Mouse (Mus musculus): Measurements from ENCODE around the gene Zmiz1.

The Zmiz1 gene

GRCm38 (mm10) chr14:25472096-25472861 lies 13.3 kb downstream of the Zmiz1 start:
- DNase-seq (ENCODE audit: inconsistent age in 2 of 2, low spot score in 1 of 2), result peak in 1 of 2 experiments; percentile 83

- peak in 1 of 2 experiments; percentile 72 for DNase-seq (ENCODE audit: inconsistent age in 2 of 2, low spot score in 1 of 2)
Observed at GRCm38 (mm10) chr14:25472981-25473649, 14.1 kb downstream of the Zmiz1 start.

DNA sequence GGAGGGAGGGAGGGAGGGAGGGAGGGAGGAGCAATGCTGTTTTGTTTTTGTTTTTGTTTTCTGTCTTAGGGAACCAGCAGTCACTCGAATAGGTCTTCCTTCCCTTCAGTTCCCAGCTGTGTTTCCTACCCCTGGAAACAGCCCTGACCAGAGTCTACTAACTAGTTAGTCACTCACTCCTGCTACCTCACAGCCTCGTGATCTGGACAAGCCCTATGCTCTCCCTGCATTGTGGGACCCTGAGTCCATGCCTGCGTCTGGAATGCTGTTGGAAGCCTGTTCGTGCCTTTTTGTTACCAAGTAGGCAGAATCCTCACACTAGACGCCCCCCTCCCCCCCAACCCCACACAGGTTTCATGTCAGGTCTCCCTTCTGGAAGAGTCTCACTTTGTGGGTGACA lies 15.0 kb downstream of the Zmiz1 start:
- DNase-seq (ENCODE audit: inconsistent age in 2 of 2, low spot score in 1 of 2), result no peak

DNA sequence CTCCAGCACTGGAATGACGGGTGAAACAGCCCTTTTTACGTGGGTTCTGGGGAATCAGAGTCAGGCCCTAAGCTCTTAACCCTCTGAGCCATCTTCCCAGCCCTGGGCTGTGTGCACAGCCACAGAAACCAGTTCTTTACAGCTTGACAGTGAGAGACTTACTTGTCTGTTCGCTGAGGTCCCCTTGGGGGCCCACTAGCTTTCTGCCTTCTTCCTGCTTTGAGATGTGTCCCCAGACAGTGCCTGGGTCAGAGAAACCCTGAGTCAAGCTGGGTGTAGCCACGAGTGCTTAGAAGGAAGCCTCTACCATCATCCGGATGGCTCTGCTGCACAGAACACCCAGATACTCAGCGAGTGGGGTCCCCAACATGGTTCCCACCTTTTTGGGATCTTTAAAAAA lies 15.7 kb downstream of the Zmiz1 start:
- peak in 1 of 2 experiments; percentile 62 for DNase-seq (ENCODE audit: inconsistent age in 2 of 2, low spot score in 1 of 2)

- no peak for DNase-seq (ENCODE audit: inconsistent age in 2 of 2, low spot score in 1 of 2)
Observed at GRCm38 (mm10) chr14:25476048-25476447, 17.1 kb downstream of the Zmiz1 start.

GRCm38 (mm10) chr14:25476453-25476852 lies 17.5 kb downstream of the Zmiz1 start:
- peak in 1 of 2 experiments; percentile 76 for DNase-seq (ENCODE audit: inconsistent age in 2 of 2, low spot score in 1 of 2)

DNA sequence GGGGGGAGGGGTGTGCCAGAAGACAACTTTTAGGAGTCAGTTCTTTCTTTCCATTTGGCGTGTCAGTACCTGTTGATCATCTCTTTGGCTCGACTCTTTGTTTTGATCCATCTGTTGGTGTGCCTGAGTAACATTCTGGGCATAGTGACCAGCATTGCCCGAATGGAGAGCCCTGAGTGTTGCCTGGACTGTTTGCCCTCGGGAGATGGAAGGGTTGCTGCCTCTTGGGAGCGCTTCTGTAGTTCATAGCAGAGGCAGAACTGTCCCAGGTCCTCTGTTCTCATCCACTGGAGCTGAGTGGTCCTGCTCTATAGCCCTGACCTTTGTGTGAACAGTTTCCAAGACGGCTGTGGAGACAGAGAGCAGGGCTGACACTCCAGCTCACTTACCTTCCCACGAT lies 18.3 kb downstream of the Zmiz1 start:
- no peak for DNase-seq (ENCODE audit: inconsistent age in 2 of 2, low spot score in 1 of 2)

DNA sequence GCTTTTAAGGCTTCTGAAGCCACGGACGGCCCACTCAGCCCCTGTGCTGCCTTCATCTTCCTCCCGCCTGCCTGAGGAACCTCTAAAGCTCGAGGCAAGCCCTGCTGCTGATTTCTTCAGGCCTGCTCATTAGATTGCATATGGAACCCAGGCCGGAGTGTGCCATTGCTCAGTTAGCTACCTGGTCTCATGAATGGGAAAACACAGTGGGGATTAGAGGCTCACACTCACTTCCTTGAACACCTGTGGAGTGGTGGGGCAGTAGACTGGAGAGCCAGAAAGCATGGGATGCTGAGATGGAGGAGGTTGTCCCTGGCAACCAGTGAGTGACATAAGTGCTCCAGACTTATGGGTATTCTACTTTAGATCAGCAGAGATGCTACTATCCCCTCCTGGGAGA lies 19.3 kb downstream of the Zmiz1 start:
- no peak for DNase-seq (ENCODE audit: inconsistent age in 2 of 2, low spot score in 1 of 2)

GRCm38 (mm10) chr14:25478755-25479154 lies 19.8 kb downstream of the Zmiz1 start:
- DNase-seq (ENCODE audit: inconsistent age in 2 of 2, low spot score in 1 of 2), result no peak

DNA sequence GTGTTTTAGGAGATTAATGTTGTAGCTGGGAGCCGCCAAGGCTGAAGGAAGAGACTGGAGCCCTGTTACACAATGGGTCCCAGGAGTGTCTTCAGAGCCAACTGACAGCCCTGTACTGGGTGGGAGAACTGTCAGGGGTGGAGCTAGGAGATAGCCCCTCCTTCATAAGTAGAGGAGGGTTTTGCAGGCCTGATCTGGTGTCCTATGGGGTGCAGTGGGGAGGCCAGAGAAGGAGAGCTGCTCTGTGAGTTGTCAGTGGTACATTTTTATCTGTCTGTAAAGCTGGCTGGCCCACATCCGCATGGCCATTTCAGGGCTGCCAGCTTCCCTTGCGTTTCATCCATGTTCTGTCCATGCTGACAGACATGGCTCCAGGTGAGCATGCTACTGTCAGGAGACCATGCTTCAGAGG lies 20.9 kb downstream of the Zmiz1 start:
- DNase-seq (ENCODE audit: inconsistent age in 2 of 2, low spot score in 1 of 2), result peak; percentile 58 to 82

DNA sequence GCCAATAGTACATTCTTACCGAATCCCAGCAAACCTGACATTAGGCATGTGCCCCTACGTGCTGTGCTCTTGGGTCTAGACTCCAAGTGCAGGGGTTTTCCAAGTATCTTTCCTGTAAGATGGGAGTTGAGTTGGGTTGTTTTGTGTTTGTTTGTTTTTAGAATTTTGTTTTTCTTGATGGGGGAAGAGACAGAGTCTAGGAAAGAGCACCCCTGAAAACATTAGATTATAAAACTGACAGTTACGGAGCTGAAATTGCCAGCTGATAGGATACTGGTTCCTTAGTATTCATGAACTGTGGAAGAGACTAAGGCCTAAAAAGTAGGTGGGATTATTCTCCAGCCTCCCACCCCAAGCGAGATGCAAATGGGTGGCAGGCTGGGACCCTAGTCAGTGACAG lies 21.5 kb downstream of the Zmiz1 start:
- no peak for DNase-seq (ENCODE audit: inconsistent age in 2 of 2, low spot score in 1 of 2)

GRCm38 (mm10) chr14:25480916-25481666 lies 22.1 kb downstream of the Zmiz1 start:
- DNase-seq (ENCODE audit: inconsistent age in 2 of 2, low spot score in 1 of 2), result peak; percentile 90 to 95

- DNase-seq (ENCODE audit: inconsistent age in 2 of 2, low spot score in 1 of 2), result no peak
Observed at GRCm38 (mm10) chr14:25481667-25482331, 22.8 kb downstream of the Zmiz1 start.

GRCm38 (mm10) chr14:25482404-25482803 lies 23.4 kb downstream of the Zmiz1 start:
- no peak for DNase-seq (ENCODE audit: inconsistent age in 2 of 2, low spot score in 1 of 2)

- DNase-seq (ENCODE audit: inconsistent age in 2 of 2, low spot score in 1 of 2), result no peak
Observed at GRCm38 (mm10) chr14:25483285-25483684, 24.3 kb downstream of the Zmiz1 start.

DNA sequence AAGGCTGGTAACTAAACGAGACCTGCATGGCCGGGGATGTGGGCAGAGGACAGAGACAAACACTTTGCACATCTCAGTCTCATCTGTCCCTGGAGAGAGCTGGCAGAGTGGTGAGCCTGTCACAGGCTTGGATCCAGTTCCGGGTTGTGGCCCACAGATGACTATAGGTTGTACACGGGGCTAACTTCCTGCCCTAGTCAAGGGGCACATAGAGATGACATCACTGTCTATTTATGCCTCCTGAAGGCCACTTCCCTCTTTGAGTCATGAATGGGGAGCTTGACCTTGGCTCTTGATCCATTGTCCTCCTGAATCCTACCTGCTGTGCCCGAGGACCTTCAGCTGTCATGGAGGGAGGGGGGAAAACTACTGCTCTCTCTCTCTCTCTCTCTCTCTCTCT lies 25.1 kb downstream of the Zmiz1 start:
- peak; percentile 82 to 89 for DNase-seq (ENCODE audit: inconsistent age in 2 of 2, low spot score in 1 of 2)

GRCm38 (mm10) chr14:25486220-25486619 lies 27.2 kb downstream of the Zmiz1 start:
- DNase-seq (ENCODE audit: inconsistent age in 2 of 2, low spot score in 1 of 2), result no peak

GRCm38 (mm10) chr14:25486742-25487469 lies 27.9 kb downstream of the Zmiz1 start:
- no peak for DNase-seq (ENCODE audit: inconsistent age in 2 of 2, low spot score in 1 of 2)

GRCm38 (mm10) chr14:25487470-25487955 lies 28.5 kb downstream of the Zmiz1 start:
- DNase-seq (ENCODE audit: inconsistent age in 2 of 2, low spot score in 1 of 2), result peak in 1 of 2 experiments; percentile 82

DNA sequence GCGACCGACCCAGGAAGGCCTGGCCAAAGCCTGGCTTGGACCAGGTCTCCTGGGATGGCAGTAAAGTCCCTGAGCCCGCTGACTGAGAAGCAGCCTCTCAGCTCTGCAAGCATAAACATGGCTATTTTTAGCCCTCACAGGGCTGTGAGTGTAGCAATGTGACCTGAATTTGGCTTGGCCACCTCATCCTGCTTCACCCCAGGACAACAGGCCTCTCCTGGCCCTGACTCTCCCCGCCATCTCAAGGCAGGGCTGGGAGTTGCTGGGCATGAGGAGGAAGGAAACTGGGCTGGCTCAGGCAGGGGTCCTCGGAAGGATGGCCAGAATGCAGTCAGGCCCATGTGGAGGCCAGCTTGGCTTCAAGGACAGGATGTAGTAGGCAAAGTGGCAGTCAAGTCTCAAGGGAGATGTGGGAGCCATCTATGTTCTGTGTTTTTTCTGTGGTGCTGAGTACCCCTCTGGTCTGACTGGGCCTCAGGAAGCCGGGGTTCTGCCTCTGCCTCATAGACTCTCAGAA lies 29.2 kb downstream of the Zmiz1 start:
- DNase-seq (ENCODE audit: inconsistent age in 2 of 2, low spot score in 1 of 2), result peak; percentile 76 to 91

Measured in adrenal gland, adult (tissue).